ENCODE assay signal across 9 mouse cellular contexts in genomic region chr2:164793236-164793635, GRCm38 (mm10). TPM values are rescaled to one million over a fixed set of nuclear protein-coding genes. Genes with fewer than 3 reads are reported as not detected.
DNase-seq lines count a peak whose midpoint lies in the region; ATAC-seq and TF ChIP-seq lines count a peak whose summit lies in the region.
"Had no signal": no experiment of that assay in that cellular context is flagged by ENCODE, and none has a peak within 500 bp of the region (broad histone marks: within the 10 kb centered on the region; RNA-seq: fewer than 3 reads in every experiment).

No protein-coding gene starts in this region.

- H3K4me3 ChIP-seq in E14TG2a.4 (replicated peaks; ENCODE audit: low read length), result no peak overlapping the region; the same call in 1 of the 2 replicates
- H3K4me3 ChIP-seq: limb, embryonic 15.5 days had no signal

- peak; percentile 44 to 55 for DNase-seq in gastrocnemius, adult 8-10 months (ENCODE audit: low spot score in 2 of 2)
- no peak for DNase-seq in gastrocnemius, postnatal 36 days
- DNase-seq in c-Kit-positive CD71-positive TER-119-positive erythroid progenitor cells, embryonic 14.5 days (ENCODE audit: low spot score), result peak; percentile 61
- peak; percentile 77 for DNase-seq in kidney, postnatal 25 days
- DNase-seq in mesoderm, embryonic 11.5 days (ENCODE audit: low read depth, low spot score), result peak; percentile 65
- DNase-seq in testis, postnatal 10 days (ENCODE audit: low spot score), result peak; percentile 77

- no peaks in the 10 kb centered on the region for H3K9me3 ChIP-seq in E14TG2a.4 (ENCODE audit: low read length)
- H3K9me3 ChIP-seq: limb, embryonic 15.5 days had no signal

- peaks cover 80% of the 10 kb centered on the region for H3K4me1 ChIP-seq in E14TG2a.4 (replicated peaks; ENCODE audit: low read depth, low read length)

- ATAC-seq in granulocyte monocyte progenitor cell, adult 5-6 weeks (replicated peaks; ENCODE audit: poor library complexity, severe bottlenecking), result peak; percentile 38; the same call in 1 of the 2 replicates

- intact Hi-C loops in gastrocnemius, postnatal 36 days (cut with DNase I), result no loop called here

- peak; percentile 96 for TF ChIP-seq CTCF in E14TG2a.4 (conservative IDR thresholded peaks at IDR 0.05; ENCODE audit: low read length)

- no peaks in the 10 kb centered on the region for H3K27me3 ChIP-seq in E14TG2a.4 (ENCODE audit: insufficient read depth, low read length)
- H3K27me3 ChIP-seq: limb, embryonic 15.5 days had no signal

- peaks cover 88% of the 10 kb centered on the region for H3K36me3 ChIP-seq in E14TG2a.4 (ENCODE audit: insufficient read depth, low read length)

RNA-seq across cellular contexts. Expression of gene Snx21, which starts 7.6 kb away (rescaled TPM):
- 10 to 100 TPM; 23.5 to 24.8 (median 24.4) TPM for total RNA-seq in gastrocnemius, adult 8-10 months (2022)
- 10 to 100 TPM; 18.1 to 20.8 TPM for total RNA-seq in gastrocnemius, postnatal 36 days (2021)
- not detected in 2 replicates for total RNA-seq in granulocyte monocyte progenitor cell, adult 5-6 weeks (2014; fragmentation: Nextera tagmentation)
- total RNA-seq in granulocyte monocyte progenitor cell, adult 5-6 weeks (2017), result 0.17 and 0.77 TPM in 2 replicates

RNA-seq across cellular contexts. Expression of gene Acot8, which starts 11.4 kb away (rescaled TPM):
- total RNA-seq in gastrocnemius, adult 8-10 months (2022), result 10 to 100 TPM in 1 of 4 experiments, 1 to 10 TPM in 3; 8.1 to 10.9 (median 8.4) TPM
- total RNA-seq in gastrocnemius, postnatal 36 days (2021), result 1 to 10 TPM; 6.9 to 8.6 TPM
- 24.7 and 25.5 TPM in 2 replicates for total RNA-seq in granulocyte monocyte progenitor cell, adult 5-6 weeks (2014; fragmentation: Nextera tagmentation)
- total RNA-seq in granulocyte monocyte progenitor cell, adult 5-6 weeks (2017), result 22.3 and 32.6 TPM in 2 replicates

RNA-seq across cellular contexts. Expression of gene Zswim3, which starts 11.7 kb away (rescaled TPM):
- 1 to 10 TPM in 3 of 4 experiments, under 1 TPM in 1; 0.90 to 1.7 (median 1.2) TPM for total RNA-seq in gastrocnemius, adult 8-10 months (2022)
- total RNA-seq in gastrocnemius, postnatal 36 days (2021), result 1 to 10 TPM; 1.2 TPM
- total RNA-seq in granulocyte monocyte progenitor cell, adult 5-6 weeks (2014; fragmentation: Nextera tagmentation), result 2.7 and 4.1 TPM in 2 replicates
- total RNA-seq in granulocyte monocyte progenitor cell, adult 5-6 weeks (2017), result 1.8 and 2.0 TPM in 2 replicates

RNA-seq across cellular contexts. Expression of gene Tnnc2, which starts 13.5 kb away (rescaled TPM):
- total RNA-seq in gastrocnemius, adult 8-10 months (2022), result over 10,000 TPM; 10,643 to 17,408 (median 13,587) TPM
- over 10,000 TPM; 16,945 to 17,744 TPM for total RNA-seq in gastrocnemius, postnatal 36 days (2021)
- total RNA-seq in granulocyte monocyte progenitor cell, adult 5-6 weeks (2014; fragmentation: Nextera tagmentation), result not detected in 2 replicates
- not detected in 2 replicates for total RNA-seq in granulocyte monocyte progenitor cell, adult 5-6 weeks (2017)

RNA-seq across cellular contexts. Expression of gene Ube2c, which starts 23.5 kb away (rescaled TPM):
- total RNA-seq in gastrocnemius, adult 8-10 months (2022), result under 1 TPM in 3 of 4 experiments, not detected in 1; 0.29 to 0.38 (median 0.38) TPM
- 1 to 10 TPM; 1.0 to 1.4 TPM for total RNA-seq in gastrocnemius, postnatal 36 days (2021)
- total RNA-seq in granulocyte monocyte progenitor cell, adult 5-6 weeks (2014; fragmentation: Nextera tagmentation), result 24.5 and 75.2 TPM in 2 replicates
- 112 and 138 TPM in 2 replicates for total RNA-seq in granulocyte monocyte progenitor cell, adult 5-6 weeks (2017)

Comparison
In these comparisons a context has a peak if more than half of its experiments do, and no peak if none do; other contexts are left out.
1. DNase-seq: peak in gastrocnemius, adult 8-10 months (2 of 2), c-Kit-positive CD71-positive TER-119-positive erythroid progenitor cells, embryonic 14.5 days (single experiment), kidney, postnatal 25 days (2 of 2), mesoderm, embryonic 11.5 days (single experiment) and testis, postnatal 10 days (single experiment); none in gastrocnemius, postnatal 36 days (0 of 2).
2. RNA of gene Snx21, which starts 7.6 kb away (total RNA-seq): 23.5 to 24.8 TPM in gastrocnemius, adult 8-10 months and 18.1 to 20.8 TPM in gastrocnemius, postnatal 36 days; 0.17 to 0.77 TPM in granulocyte monocyte progenitor cell, adult 5-6 weeks; every median in the first group is over 10 times any median in the second.